Mouse (Mus musculus) embryonic facial prominence, embryonic 11.5 days (tissue): ENCODE results near the gene Gm10639. TPM values are rescaled to one million over a fixed set of nuclear protein-coding genes. Genes with fewer than 3 reads are reported as not detected.
"Not testable (repeated sequence)": the region's sequence is repeated elsewhere in the genome, so short reads cannot be mapped to it uniquely, and the experiment has no call there.

Experiments used
- ATAC-seq: fragments of 200-750 bp; cut with Nextera tagmentation; replicated peaks from 2 replicates; pipeline ENCODE4 v1.8.0; 2017; ENCODE audit warnings: low read depth; ENCODE audit not compliant: insufficient number of reproducible peaks, low FRiP score, low TSS enrichment
- DNase-seq: peaks from one replicate; pipeline ENCODE4 v3.0.0-alpha.2; 2015; ENCODE audit warnings: low spot score
- H3K27ac ChIP-seq: fragments of 300-500 bp; sonication (generic); replicated peaks from 2 replicates; pipeline ENCODE4 v1.5.1; 2014; ENCODE audit warnings: mild to moderate bottlenecking, low read depth, low read length, control low read depth
- H3K27me3 ChIP-seq: fragments of 300-500 bp; sonication (generic); 2 replicates; pipeline ENCODE4 v1.6.1; 2014; ENCODE audit warnings: mild to moderate bottlenecking, low read length, moderate library complexity, mixed read lengths; ENCODE audit not compliant: control insufficient read depth, insufficient read depth
- H3K36me3 ChIP-seq: fragments of 300-500 bp; sonication (generic); replicated peaks from 2 replicates; pipeline ENCODE4 v1.6.1; 2014; ENCODE audit warnings: low read depth, mild to moderate bottlenecking, low read length, moderate library complexity, mixed read lengths; ENCODE audit not compliant: control insufficient read depth, insufficient read depth
- H3K4me1 ChIP-seq: fragments of 300-500 bp; sonication (generic); 2 replicates; pipeline ENCODE4 v1.6.1; 2014; ENCODE audit warnings: low read length, mixed read lengths; ENCODE audit not compliant: control insufficient read depth, insufficient read depth
- H3K4me2 ChIP-seq: fragments of 300-500 bp; sonication (generic); 2 replicates; pipeline ENCODE4 v1.6.1; 2014; ENCODE audit warnings: low read depth, mild to moderate bottlenecking, control low read depth, low read length, moderate library complexity
- H3K4me3 ChIP-seq: fragments of 300-500 bp; sonication (generic); 2 replicates; pipeline ENCODE4 v1.5.1; 2014; ENCODE audit warnings: low read depth, low read length, control low read depth
- H3K9ac ChIP-seq: fragments of 300-500 bp; sonication (generic); replicated peaks from 2 replicates; pipeline ENCODE4 v1.6.1; 2014; ENCODE audit warnings: mild to moderate bottlenecking, control low read depth, low read length
- H3K9me3 ChIP-seq: fragments of 300-500 bp; sonication (generic); replicated peaks from 2 replicates; pipeline ENCODE4 v1.6.1; 2016; ENCODE audit warnings: mild to moderate bottlenecking, low read length, inconsistent platforms, mixed read lengths; ENCODE audit not compliant: control insufficient read depth
- WGBS: fragments of 180-500 bp; shearing (Covaris S2); extraction: QIAGEN DNeasy Blood & Tissue Kit; methylation state at CpG from one replicate; pipeline ENCODE4 v1.1.7; 2014; 5-methylcytosine and 5-hydroxymethylcytosine counted together
- polyA plus RNA-seq: library from polyadenylated mRNA; unstranded; fragments of >200 nt; fragmentation: Nextera tagmentation; extraction: Ambion mirVana; gene quantifications from 2 replicates; pipeline ENCODE4 v1.2.1, GENCODE M21; 2014

Gm10639 gene
- polyA plus RNA-seq, 1 experiment from 2014 or later = not detected

DNA sequence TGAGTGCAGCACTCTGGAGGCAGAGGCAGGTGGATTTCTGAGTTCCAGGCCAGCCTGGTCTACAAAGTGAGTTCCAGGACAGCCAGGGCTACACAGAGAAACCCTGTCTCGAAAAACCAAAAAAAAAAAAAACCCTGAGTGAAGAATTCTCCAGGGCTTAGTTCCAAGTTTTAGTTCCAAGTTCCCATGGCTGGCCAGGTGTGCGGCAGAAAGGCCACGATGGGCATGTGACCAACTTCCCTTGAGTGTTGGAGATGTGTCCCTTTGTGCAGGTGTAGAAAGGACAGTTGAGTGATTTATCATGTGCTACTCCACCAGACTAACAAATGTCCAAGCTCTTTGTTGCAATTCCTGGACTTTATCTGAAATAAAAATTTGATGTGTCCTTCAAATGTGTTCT is 59.4 kb downstream of the Gm10639 start:
- not testable (repeated sequence) for H3K27ac ChIP-seq, DNase-seq, H3K9ac ChIP-seq, H3K4me3 ChIP-seq, H3K27me3 ChIP-seq, H3K9me3 ChIP-seq, H3K36me3 ChIP-seq, ATAC-seq, H3K4me1 ChIP-seq, H3K4me2 ChIP-seq
- 82% methylated on average over 3 of the region's 3 CpGs for WGBS

DNA sequence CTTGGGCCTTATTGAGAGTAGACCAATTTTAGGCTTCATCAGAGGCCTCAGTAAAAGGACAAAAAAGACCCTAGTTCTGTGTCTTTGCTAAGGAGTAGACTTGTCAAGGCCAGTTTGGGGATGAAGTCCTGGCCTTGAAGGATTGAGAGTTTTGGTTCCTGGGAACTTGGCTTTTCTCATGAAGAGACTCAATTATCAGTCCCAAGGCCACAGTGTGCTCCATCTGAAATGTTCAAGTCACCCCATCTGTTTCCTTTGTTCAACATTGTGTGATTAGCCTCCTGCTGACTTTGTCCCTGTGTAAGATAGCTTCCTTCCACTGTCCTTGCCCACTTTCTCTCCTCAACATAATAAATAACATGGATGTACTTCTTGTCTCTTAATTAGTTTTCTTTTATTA is 60.3 kb downstream of the Gm10639 start:
- H3K4me3 ChIP-seq, H3K4me1 ChIP-seq, H3K9ac ChIP-seq, H3K9me3 ChIP-seq, DNase-seq, H3K27ac ChIP-seq, H3K4me2 ChIP-seq, H3K36me3 ChIP-seq, H3K27me3 ChIP-seq, ATAC-seq: not testable (repeated sequence)

DNA sequence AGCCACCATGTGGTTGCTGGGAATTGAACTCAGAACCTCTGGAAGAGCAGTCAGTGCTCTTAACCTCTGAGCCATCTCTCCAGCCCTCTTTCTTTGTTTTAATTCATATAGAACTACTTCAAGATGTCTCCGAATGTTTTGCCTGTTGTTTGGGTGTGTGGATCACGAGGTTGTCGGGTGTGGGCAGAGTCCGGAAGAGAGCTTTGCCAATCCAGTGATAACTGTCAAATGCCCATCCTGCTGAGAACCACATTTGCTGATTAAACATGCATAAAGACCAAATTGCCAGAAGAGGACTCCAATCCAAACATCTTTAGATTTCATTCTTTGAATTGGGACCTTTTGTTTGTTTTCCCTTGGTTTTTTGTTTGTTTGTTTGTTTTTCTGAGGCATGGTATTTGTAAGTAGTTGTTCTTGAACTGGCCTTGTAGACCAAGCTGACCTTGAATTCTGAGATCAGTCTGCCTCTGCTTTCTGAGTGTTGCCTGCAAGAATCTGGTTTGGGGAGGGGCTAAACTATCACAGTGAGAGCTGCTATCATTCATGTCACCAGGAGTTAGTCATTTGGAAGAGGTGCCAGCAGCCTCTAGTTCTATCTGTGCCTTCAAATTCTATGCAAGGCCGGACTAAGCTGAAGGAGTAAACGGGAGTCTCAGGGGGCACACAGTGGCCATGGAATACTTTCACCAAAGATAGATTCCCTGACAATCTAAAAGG is 61.9 kb downstream of the Gm10639 start:
- Histone ChIP-seq H3K4me3 (no peak overlapping the region), H3K9ac (no peak overlapping the region), H3K9me3 (no peaks in the 10 kb centered on the region), H3K36me3 (no peaks in the 10 kb centered on the region), H3K4me2 (no peak overlapping the region), H3K4me1 (no peaks in the 10 kb centered on the region), H3K27me3 (no peaks in the 10 kb centered on the region), H3K27ac (no peak overlapping the region)
- no peak for ATAC-seq
- 83% methylated on average over 6 of the region's 6 CpGs for WGBS
- no peak for DNase-seq

Other genes with a start within 250 kb of the Gm10639 start
- not detected in 2 replicates for gene Gcm1, start 238.0 kb upstream of the Gm10639 start, polyA plus RNA-seq
- gene Fbxo9, start 180.9 kb upstream of the Gm10639 start, polyA plus RNA-seq = 37.3 and 37.4 TPM in 2 replicates
- gene Ick, start 180.7 kb upstream of the Gm10639 start, polyA plus RNA-seq = 33.4 and 35.2 TPM in 2 replicates
- 120 and 124 TPM in 2 replicates for gene Gsta4, start 107.1 kb upstream of the Gm10639 start, polyA plus RNA-seq
- gene Gsta1, start 59.3 kb upstream of the Gm10639 start, polyA plus RNA-seq = not detected in 2 replicates
- not detected in 2 replicates for gene Gm3776, start 32.8 kb upstream of the Gm10639 start, polyA plus RNA-seq
- gene Omt2a, start 24.9 kb downstream of the Gm10639 start, polyA plus RNA-seq = not detected in 2 replicates
- gene Omt2b, start 37.7 kb downstream of the Gm10639 start, polyA plus RNA-seq = not detected in 2 replicates
- not detected in 2 replicates for gene Gsta2, start 65.9 kb downstream of the Gm10639 start, polyA plus RNA-seq
- not detected in 2 replicates for gene Dppa5a, start 78.3 kb downstream of the Gm10639 start, polyA plus RNA-seq
- 1.4 and 1.9 TPM in 2 replicates for gene Ooep, start 88.8 kb downstream of the Gm10639 start, polyA plus RNA-seq
- gene Ddx43, start 105.9 kb downstream of the Gm10639 start, polyA plus RNA-seq = 0.15 TPM in 1 of 2 replicates, not detected in the other
- 0.84 and 0.92 TPM in 2 replicates for gene Cgas, start 153.3 kb downstream of the Gm10639 start, polyA plus RNA-seq
- 21.4 and 24.7 TPM in 2 replicates for gene Mto1, start 158.3 kb downstream of the Gm10639 start, polyA plus RNA-seq
- gene Gm17324, start 158.9 kb downstream of the Gm10639 start, polyA plus RNA-seq = 0.32 and 0.70 TPM in 2 replicates
- 5,291 and 5,417 TPM in 2 replicates for gene Eef1a1, start 199.2 kb downstream of the Gm10639 start, polyA plus RNA-seq